Mouse (Mus musculus) bone marrow macrophage, adult 2 months (primary cell): ENCODE data around the gene Macrod2.

Experiments used
- CTCF ChIP-seq: IDR thresholded peaks from 2 replicates; pipeline ENCODE4 v1.5.1; 2012; ENCODE audit warnings: low read depth, mild to moderate bottlenecking, low read length, moderate library complexity
- POLR2A ChIP-seq: IDR thresholded peaks from 2 replicates; pipeline ENCODE4 v1.6.1; 2012; ENCODE audit warnings: mild to moderate bottlenecking, low read depth, low read length, borderline replicate concordance

DNA sequence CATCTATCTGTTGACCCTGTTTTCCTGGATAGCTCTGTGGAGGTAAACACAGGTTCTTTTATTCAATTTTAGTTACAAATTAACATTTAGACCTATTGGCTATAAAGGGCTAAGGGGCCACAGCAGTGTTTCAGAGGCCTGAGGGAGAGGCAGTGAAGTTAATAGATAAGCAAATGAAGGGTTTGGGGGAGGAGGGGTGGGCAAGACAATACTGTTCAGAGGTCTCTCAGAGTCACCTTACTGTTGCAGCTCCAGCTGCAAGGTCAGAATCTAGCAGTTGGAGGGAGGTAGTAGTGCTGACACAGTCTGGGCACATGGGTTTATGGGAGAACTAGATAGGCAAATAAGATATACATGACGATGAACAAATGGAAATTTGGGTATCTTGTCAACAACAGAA is 1156.6 kb downstream of the Macrod2 start:
- no peak for TF ChIP-seq POLR2A
- TF ChIP-seq CTCF: no peak
